Comparison of ENCODE assay signal across 8 mouse cellular contexts in the genomic region with DNA sequence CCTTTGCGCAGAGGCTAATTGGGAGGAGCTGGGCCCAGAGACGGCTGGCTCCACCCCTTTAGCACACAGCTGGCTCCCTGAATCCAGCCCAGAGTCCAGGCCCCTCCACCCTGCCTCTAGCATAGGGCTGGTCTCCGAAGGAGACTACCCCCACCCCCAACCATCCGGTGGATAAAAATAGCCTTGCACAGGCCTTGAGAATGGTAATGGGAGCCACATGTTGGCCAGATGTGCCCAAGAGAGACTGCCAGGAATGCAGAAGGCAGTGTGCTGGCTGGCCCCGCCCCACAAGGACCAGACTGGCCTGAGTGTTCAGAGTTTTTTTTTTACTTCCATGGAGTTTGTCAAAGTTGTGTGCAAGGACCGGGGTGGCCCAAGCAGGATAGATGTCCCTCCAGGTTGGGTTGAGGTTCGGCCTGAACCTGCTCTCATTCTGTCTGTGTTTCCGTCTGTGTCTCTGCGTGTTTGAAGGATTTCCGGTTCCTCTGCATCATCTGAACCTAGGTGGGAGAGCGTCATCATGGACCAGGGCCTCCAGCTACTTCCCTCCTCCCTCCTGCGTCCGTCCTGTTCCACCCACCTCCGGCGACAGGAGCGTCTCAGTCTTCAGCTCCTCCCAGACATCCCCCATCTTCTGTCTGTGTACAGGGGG. TPM values are rescaled to one million over a fixed set of nuclear protein-coding genes. Genes with fewer than 3 reads are reported as not detected.
DNase-seq lines count a peak whose midpoint lies in the region; ATAC-seq and TF ChIP-seq lines count a peak whose summit lies in the region.

No protein-coding gene starts in this region.

- 34% methylated on average over 16 of the region's 16 CpGs for WGBS in kidney, adult 2 months
- WGBS in lung, embryonic 14.5 days = 16% methylated on average over 16 of the region's 16 CpGs
- 30% methylated on average over 16 of the region's 16 CpGs for WGBS in stomach, postnatal 0 days

- H3K4me2 ChIP-seq in lung, embryonic 14.5 days = peak overlapping the region; percentile 92
- H3K4me2 ChIP-seq in stomach, postnatal 0 days (replicated peaks; ENCODE audit: low read depth) = peak overlapping the region; percentile 72

- no peak for TF ChIP-seq CTCF in kidney, adult 2 months (conservative IDR thresholded peaks at IDR 0.05; ENCODE audit: insufficient read depth, insufficient read length, low read depth, low read length)
- no peak for TF ChIP-seq CTCF in lung, embryonic 14.5 days (IDR thresholded peaks at IDR 0.05; ENCODE audit: low read depth)
- TF ChIP-seq CTCF in stomach, postnatal 0 days (IDR thresholded peaks at IDR 0.05; ENCODE audit: low read depth) = no peak

- no peak for TF ChIP-seq EP300 in stomach, postnatal 0 days (optimal IDR thresholded peaks at IDR 0.05)

- peak; percentile 83 for ATAC-seq in lung, embryonic 14.5 days (ENCODE audit: insufficient read depth)
- ATAC-seq in stomach, postnatal 0 days (ENCODE audit: low FRiP score, low TSS enrichment) = peak; percentile 66

- H3K4me3 ChIP-seq in kidney, adult 2 months (ENCODE audit: insufficient read depth, low read depth, low read length) = peak overlapping the region; percentile 9; the same call in 1 of the 2 replicates
- H3K4me3 ChIP-seq in lung, embryonic 14.5 days (ENCODE audit: low read depth, low read length) = peak overlapping the region; percentile 71
- H3K4me3 ChIP-seq in stomach, postnatal 0 days (ENCODE audit: low read depth, low read length) = 0 out of 2 replicates have a peak overlapping the region, but pooled peaks have one; percentile 6

- H3K36me3 ChIP-seq in kidney, adult 2 months (ENCODE audit: control insufficient read depth, insufficient read depth, low read length) = no peaks in the 10 kb centered on the region; the same call in 1 of the 2 replicates
- peaks cover 18% of the 10 kb centered on the region for H3K36me3 ChIP-seq in lung, embryonic 14.5 days (ENCODE audit: insufficient read depth)
- H3K36me3 ChIP-seq in stomach, postnatal 0 days (ENCODE audit: control insufficient read depth, insufficient read depth, low read length) = peaks cover 3% of the 10 kb centered on the region; the same call in 1 of the 2 replicates

- H3K9ac ChIP-seq in lung, embryonic 14.5 days = peak overlapping the region; percentile 5; the same call in 1 of the 2 replicates
- no peak overlapping the region for H3K9ac ChIP-seq in stomach, postnatal 0 days (ENCODE audit: low read length)

- H3K9me3 ChIP-seq in lung, embryonic 14.5 days (ENCODE audit: low read depth, low read length) = no peaks in the 10 kb centered on the region
- no peaks in the 10 kb centered on the region for H3K9me3 ChIP-seq in stomach, postnatal 0 days (ENCODE audit: control insufficient read depth, low read length)

- H3K4me1 ChIP-seq in kidney, adult 2 months (ENCODE audit: control insufficient read depth, insufficient read depth, low read length) = peaks cover 17% of the 10 kb centered on the region; the same call in 1 of the 2 replicates
- peaks cover 14% of the 10 kb centered on the region for H3K4me1 ChIP-seq in lung, embryonic 14.5 days (ENCODE audit: insufficient read depth)
- peaks cover 4% of the 10 kb centered on the region; the same call in 1 of the 2 replicates for H3K4me1 ChIP-seq in stomach, postnatal 0 days (replicated peaks; ENCODE audit: control insufficient read depth, insufficient read depth)

- no peaks in the 10 kb centered on the region for H3K27me3 ChIP-seq in kidney, adult 2 months (replicated peaks; ENCODE audit: control insufficient read depth, insufficient read depth, low read length)
- no peaks in the 10 kb centered on the region for H3K27me3 ChIP-seq in lung, embryonic 14.5 days (ENCODE audit: insufficient read depth, low read length)
- H3K27me3 ChIP-seq in stomach, postnatal 0 days (ENCODE audit: control insufficient read depth, insufficient read depth, low read length) = no peaks in the 10 kb centered on the region

- DNase-seq in 3T3-L1 (ENCODE audit: low read depth, low spot score) = peak; percentile 100
- peak; percentile 76 for DNase-seq in adrenal gland, adult 2 months
- DNase-seq in gastrocnemius, postnatal 25 days = peak; percentile 87
- peak; percentile 89 for DNase-seq in kidney, adult 2 months
- DNase-seq in lung, embryonic 14.5 days = peak; percentile 94
- DNase-seq in stomach, postnatal 0 days (ENCODE audit: low spot score) = peak; percentile 59
- DNase-seq in cerebellum, adult 9-10 months = no peak
- DNase-seq in left cerebral cortex, adult 11 months (ENCODE audit: low spot score) = no peak

- peak; percentile 12 for TF ChIP-seq POLR2A in kidney, adult 2 months (IDR thresholded peaks at IDR 0.05; ENCODE audit: low read depth, low read length)

- H3K27ac ChIP-seq in kidney, adult 2 months (ENCODE audit: insufficient read depth, low read depth, low read length) = peak overlapping the region; percentile 92
- peak overlapping the region; percentile 93 for H3K27ac ChIP-seq in lung, embryonic 14.5 days (ENCODE audit: low read depth)
- peak overlapping the region; percentile 65 for H3K27ac ChIP-seq in stomach, postnatal 0 days (replicated peaks)

RNA-seq across cellular contexts. Expression of gene Eva1b, which starts 2.9 kb away (rescaled TPM):
- total RNA-seq in adrenal gland, adult 2 months (2021) = 10 to 100 TPM; 13.3 to 35.0 TPM
- 111 and 156 TPM in 2 replicates for polyA plus RNA-seq in adrenal gland, adult 2 months (2012; rRNA removed)
- 1 to 10 TPM; 6.3 to 6.8 TPM for total RNA-seq in gastrocnemius, postnatal 25 days (2021)
- 68.8 and 101 TPM in 2 replicates for polyA plus RNA-seq in kidney, adult 2 months (2012; rRNA removed)
- 92.6 and 97.8 TPM in 2 replicates for polyA plus RNA-seq in lung, embryonic 14.5 days (2014; fragmentation: Nextera tagmentation; extraction: Ambion mirVana)
- 39.7 and 39.9 TPM in 2 replicates for polyA plus RNA-seq in stomach, postnatal 0 days (2015; fragmentation: Nextera tagmentation; extraction: Ambion mirVana)

RNA-seq across cellular contexts. Expression of gene Sh3d21, which starts 12.9 kb away (rescaled TPM):
- 1 to 10 TPM; 2.5 to 3.2 TPM for total RNA-seq in adrenal gland, adult 2 months (2021)
- 1.4 and 1.8 TPM in 2 replicates for polyA plus RNA-seq in adrenal gland, adult 2 months (2012; rRNA removed)
- 1 to 10 TPM in 1 of 2 experiments, under 1 TPM in 1; 0.94 to 1.3 TPM for total RNA-seq in gastrocnemius, postnatal 25 days (2021)
- 5.0 and 5.5 TPM in 2 replicates for polyA plus RNA-seq in kidney, adult 2 months (2012; rRNA removed)
- 5.7 and 7.0 TPM in 2 replicates for polyA plus RNA-seq in lung, embryonic 14.5 days (2014; fragmentation: Nextera tagmentation; extraction: Ambion mirVana)
- polyA plus RNA-seq in stomach, postnatal 0 days (2015; fragmentation: Nextera tagmentation; extraction: Ambion mirVana) = 8.4 and 12.0 TPM in 2 replicates

RNA-seq across cellular contexts. Expression of gene Stk40, which starts 46.7 kb away (rescaled TPM):
- total RNA-seq in adrenal gland, adult 2 months (2021) = 10 to 100 TPM; 43.0 to 56.0 TPM
- 33.2 and 33.5 TPM in 2 replicates for polyA plus RNA-seq in adrenal gland, adult 2 months (2012; rRNA removed)
- total RNA-seq in gastrocnemius, postnatal 25 days (2021) = 10 to 100 TPM; 70.8 to 75.6 TPM
- polyA plus RNA-seq in kidney, adult 2 months (2012; rRNA removed) = 38.3 and 38.9 TPM in 2 replicates
- polyA plus RNA-seq in lung, embryonic 14.5 days (2014; fragmentation: Nextera tagmentation; extraction: Ambion mirVana) = 30.7 and 38.0 TPM in 2 replicates
- 17.3 and 20.2 TPM in 2 replicates for polyA plus RNA-seq in stomach, postnatal 0 days (2015; fragmentation: Nextera tagmentation; extraction: Ambion mirVana)

RNA-seq across cellular contexts. Expression of gene Thrap3, which starts 52.1 kb away (rescaled TPM):
- 100 to 1,000 TPM; 169 to 173 TPM for total RNA-seq in adrenal gland, adult 2 months (2021)
- polyA plus RNA-seq in adrenal gland, adult 2 months (2012; rRNA removed) = 29.1 and 36.8 TPM in 2 replicates
- total RNA-seq in gastrocnemius, postnatal 25 days (2021) = 10 to 100 TPM; 90.9 to 92.4 TPM
- polyA plus RNA-seq in kidney, adult 2 months (2012; rRNA removed) = 40.4 and 51.0 TPM in 2 replicates
- 262 and 268 TPM in 2 replicates for polyA plus RNA-seq in lung, embryonic 14.5 days (2014; fragmentation: Nextera tagmentation; extraction: Ambion mirVana)
- polyA plus RNA-seq in stomach, postnatal 0 days (2015; fragmentation: Nextera tagmentation; extraction: Ambion mirVana) = 70.3 and 78.7 TPM in 2 replicates

RNA-seq across cellular contexts. Expression of gene Lsm10, which starts 54.0 kb away (rescaled TPM):
- total RNA-seq in adrenal gland, adult 2 months (2021) = 10 to 100 TPM; 23.4 to 30.7 TPM
- 29.3 and 32.5 TPM in 2 replicates for polyA plus RNA-seq in adrenal gland, adult 2 months (2012; rRNA removed)
- 1 to 10 TPM; 6.7 to 7.6 TPM for total RNA-seq in gastrocnemius, postnatal 25 days (2021)
- 36.5 TPM in 2 replicates for polyA plus RNA-seq in kidney, adult 2 months (2012; rRNA removed)
- polyA plus RNA-seq in lung, embryonic 14.5 days (2014; fragmentation: Nextera tagmentation; extraction: Ambion mirVana) = 50.2 and 50.6 TPM in 2 replicates
- 41.8 and 46.5 TPM in 2 replicates for polyA plus RNA-seq in stomach, postnatal 0 days (2015; fragmentation: Nextera tagmentation; extraction: Ambion mirVana)

Comparison
In these comparisons a context has a peak if more than half of its experiments do, and no peak if none do; other contexts are left out.
1. DNase-seq: peak in 3T3-L1 (single experiment), adrenal gland, adult 2 months (single experiment), gastrocnemius, postnatal 25 days (single experiment), kidney, adult 2 months (single experiment), lung, embryonic 14.5 days (single experiment) and stomach, postnatal 0 days (single experiment); none in cerebellum, adult 9-10 months (single experiment) and left cerebral cortex, adult 11 months (single experiment).
2. H3K4me3 ChIP-seq: peak in every context shown above with its lines; median percentile 71 in lung, embryonic 14.5 days; 9 in kidney, adult 2 months; 6 in stomach, postnatal 0 days.
3. Peak in every context shown above with its lines, with median percentiles within 50 percentile points of each other: H3K27ac ChIP-seq.